Mouse (Mus musculus): ENCODE results near the gene Rbm41. TPM values are rescaled to one million over a fixed set of nuclear protein-coding genes. Genes with fewer than 3 reads are reported as not detected.

The Rbm41 gene
- polyA plus RNA-seq (2017; shearing (Covaris generic)), result 1 to 10 TPM; 5.4 to 9.5 (median 7.1) TPM

- peak; percentile 100 for ATAC-seq
These were observed at the start of gene Rbm41 for GRCm38 (mm10) chrX:139997740-139998690. Gene Rbm41 (minus strand): TSS chrX:139998595.

DNA sequence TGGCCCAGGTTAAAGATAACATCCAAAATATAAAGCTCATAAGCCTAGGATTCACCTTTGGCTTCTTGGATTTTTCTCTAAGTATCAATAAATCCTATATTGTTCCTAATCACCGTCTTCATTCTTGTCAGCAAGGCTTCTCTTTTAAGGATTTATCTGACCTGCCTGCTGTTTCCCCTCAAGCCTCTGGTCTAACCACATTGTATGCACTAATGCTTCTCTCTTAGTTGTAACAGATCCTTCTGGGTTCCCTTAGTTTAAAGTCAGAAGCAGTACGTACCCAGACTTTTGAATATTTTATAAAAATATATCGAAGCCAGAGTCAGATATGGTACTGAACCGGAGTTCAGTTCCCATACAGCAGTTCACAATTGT, 283 bp upstream of the Rbm41 start:
- peak; percentile 6 for ATAC-seq

GRCm38 (mm10) chrX:139982115-139982514, 16.3 kb downstream of the Rbm41 start:
- ATAC-seq, result no peak

GRCm38 (mm10) chrX:139933507-139933906, 64.9 kb downstream of the Rbm41 start:
- ATAC-seq, result no peak

GRCm38 (mm10) chrX:139932472-139932871, 65.9 kb downstream of the Rbm41 start:
- ATAC-seq, result no peak

GRCm38 (mm10) chrX:139920572-139920971, 77.8 kb downstream of the Rbm41 start:
- no peak for ATAC-seq

GRCm38 (mm10) chrX:139891387-139891786, 107.0 kb downstream of the Rbm41 start:
- no peak for ATAC-seq

DNA sequence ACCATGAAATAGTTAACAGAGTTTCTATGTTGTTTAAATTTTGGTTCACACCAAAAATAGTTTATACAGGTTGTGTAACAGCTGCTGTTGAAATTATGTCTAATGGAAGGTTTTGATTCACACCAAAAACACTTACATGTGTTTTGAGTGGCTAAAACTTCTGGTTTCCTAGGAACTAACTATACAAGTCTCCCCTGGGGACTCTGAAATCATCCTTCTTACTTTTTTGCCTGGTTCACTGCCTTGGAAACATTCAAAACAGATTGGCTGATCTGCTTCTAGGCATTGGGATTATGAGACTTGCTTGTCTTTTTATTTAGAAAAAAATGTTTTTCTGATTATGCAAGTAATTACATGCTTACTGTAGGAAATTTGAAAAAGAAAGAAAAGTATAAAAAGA, 115.2 kb downstream of the Rbm41 start:
- no peak for ATAC-seq

DNA sequence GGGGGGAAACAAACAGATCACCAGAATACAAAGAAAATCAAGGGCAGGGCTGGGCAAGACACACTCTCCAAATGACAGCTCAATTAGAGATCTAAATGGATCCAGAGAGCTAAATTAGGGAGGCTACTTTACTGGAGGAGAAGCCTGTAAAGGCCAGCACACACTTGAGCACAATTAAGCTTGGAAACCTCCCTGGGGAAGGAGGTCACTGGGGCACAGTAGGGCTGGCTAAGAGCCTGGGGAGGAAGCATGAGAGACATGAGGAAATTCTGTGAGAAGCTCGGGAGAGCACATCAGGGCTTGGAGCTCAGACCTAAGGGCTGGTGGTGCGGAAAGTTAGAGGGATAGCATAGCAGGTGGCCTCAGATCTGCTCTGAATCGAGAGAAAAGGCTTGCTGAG, 120.5 kb downstream of the Rbm41 start:
- no peak for ATAC-seq

- ATAC-seq, result no peak
These were observed 121.3 kb downstream of the Rbm41 start for GRCm38 (mm10) chrX:139877105-139877504.

GRCm38 (mm10) chrX:139870938-139871791, 127.2 kb downstream of the Rbm41 start, which contains the start of gene Morc4:
Gene Morc4 (minus strand): TSS chrX:139871677.
- no peak for ATAC-seq

DNA sequence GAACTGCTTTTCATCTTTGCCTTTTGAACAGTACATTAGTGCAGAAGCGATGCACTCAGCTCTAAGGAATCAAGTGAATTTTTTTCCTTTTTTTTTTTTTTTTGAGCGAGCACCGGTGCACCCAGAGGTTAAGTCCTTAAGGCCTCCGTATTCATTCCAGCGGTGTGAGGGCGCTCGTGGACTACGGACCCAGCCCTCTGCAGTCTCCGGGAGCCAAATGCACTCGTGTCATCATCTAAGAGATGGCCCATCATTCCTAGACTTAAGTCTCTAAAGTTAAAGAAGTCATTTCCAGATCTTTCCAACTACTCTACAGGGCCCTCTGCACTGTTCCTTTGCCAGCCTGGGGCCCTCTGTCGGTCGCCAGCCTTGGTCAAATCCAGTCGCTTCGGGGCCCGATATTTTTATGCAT, 128.1 kb downstream of the Rbm41 start:
- ATAC-seq, result no peak

GRCm38 (mm10) chrX:139859402-139859801, 139.0 kb downstream of the Rbm41 start:
- ATAC-seq, result no peak

- no peak for ATAC-seq
These were observed 143.6 kb downstream of the Rbm41 start for GRCm38 (mm10) chrX:139854795-139855194.

DNA sequence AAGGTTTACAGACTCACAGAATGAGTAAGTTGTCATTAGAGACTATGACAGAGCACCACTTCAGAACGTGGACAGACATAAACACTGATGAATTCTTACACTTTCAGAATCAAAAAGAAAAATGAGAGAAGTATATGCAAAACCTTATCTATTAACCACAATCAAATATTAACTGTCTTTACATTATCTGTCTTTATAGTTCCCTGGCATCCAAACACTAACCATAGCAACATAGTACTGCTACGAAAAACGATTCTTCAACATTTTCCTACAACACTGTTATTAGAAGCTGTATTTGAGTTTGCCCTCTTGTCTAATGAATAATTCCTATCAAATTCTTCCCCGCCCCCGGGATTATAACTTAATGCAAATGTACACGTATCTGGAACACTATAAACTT, 157.3 kb downstream of the Rbm41 start:
- no peak for ATAC-seq

Other genes starting within 250 kb of the Rbm41 start
- gene Ripply1, start 216.2 kb downstream of the Rbm41 start, polyA plus RNA-seq (2017; shearing (Covaris generic)), result not detected
- not detected for gene Cldn2, start 197.8 kb downstream of the Rbm41 start, polyA plus RNA-seq (2017; shearing (Covaris generic))
- gene Morc4, start 126.9 kb downstream of the Rbm41 start, polyA plus RNA-seq (2017; shearing (Covaris generic)), result not detected
- not detected for gene Nup62cl, start 64.1 kb upstream of the Rbm41 start, polyA plus RNA-seq (2017; shearing (Covaris generic))
- gene Pih1h3b, start 64.3 kb upstream of the Rbm41 start, polyA plus RNA-seq (2017; shearing (Covaris generic)), result not detected